Mouse (Mus musculus): ENCODE data around the gene Rap1gap2.

The Rap1gap2 gene

DNA sequence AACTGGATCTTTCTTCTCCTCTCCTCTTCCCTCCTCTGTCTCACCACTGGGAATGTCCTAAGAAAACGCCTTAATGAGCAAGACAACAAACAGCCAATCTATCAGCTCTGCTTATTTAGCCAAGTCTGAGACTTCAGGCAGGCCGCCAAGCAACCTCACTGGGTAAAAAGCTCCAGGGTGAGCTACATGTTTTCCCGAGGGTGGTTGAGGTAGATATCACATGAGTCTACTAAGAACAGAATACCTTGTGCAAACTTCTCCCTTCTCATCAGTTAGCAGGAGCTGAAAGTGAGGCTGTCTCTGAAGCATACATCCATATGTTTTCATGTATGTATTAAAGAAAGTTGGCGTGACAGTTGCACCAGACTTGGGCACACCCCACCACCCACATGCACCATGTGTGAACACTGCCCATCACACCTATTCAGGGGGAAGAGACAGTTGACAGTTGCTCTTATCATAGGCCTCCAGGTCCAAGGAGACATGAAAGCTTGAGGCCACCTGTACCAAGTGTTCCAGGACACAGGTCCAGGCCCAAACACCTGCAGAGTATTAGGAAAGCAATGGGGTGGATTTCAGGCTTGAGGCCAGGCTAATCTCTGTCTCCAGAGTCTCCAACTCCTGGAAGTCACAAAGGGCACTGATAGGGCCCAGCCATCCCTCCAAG lies 35.8 kb downstream of the Rap1gap2 start:
- no peak for DNase-seq (ENCODE audit: low spot score)

GRCm38 (mm10) chr11:74572459-74573061 lies 38.2 kb downstream of the Rap1gap2 start:
- no peak for DNase-seq (ENCODE audit: low spot score)

- DNase-seq (ENCODE audit: low spot score): no peak
Observed at GRCm38 (mm10) chr11:74569735-74570134, 41.0 kb downstream of the Rap1gap2 start.

DNA sequence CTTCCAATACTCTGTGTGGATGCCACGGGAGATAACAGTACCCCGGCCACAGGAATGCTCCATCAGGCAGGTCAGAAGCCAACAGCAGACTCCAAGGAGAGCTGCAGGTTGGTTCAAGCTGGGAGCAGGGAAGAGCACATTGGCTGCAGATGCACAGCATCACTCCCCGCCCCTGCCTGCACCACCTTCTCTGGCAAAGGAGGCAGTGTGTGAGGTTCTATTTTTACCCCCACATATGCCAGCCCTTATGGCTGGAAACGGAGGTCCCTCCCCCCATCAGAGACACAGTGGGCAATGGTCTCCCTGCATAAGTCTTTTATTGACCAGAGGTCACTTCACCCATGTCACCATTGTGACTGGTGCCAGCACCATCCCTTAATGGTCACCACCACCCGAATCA lies 42.3 kb downstream of the Rap1gap2 start:
- no peak for DNase-seq (ENCODE audit: low spot score)

GRCm38 (mm10) chr11:74568004-74568403 lies 42.7 kb downstream of the Rap1gap2 start:
- no peak for DNase-seq (ENCODE audit: low spot score)

DNA sequence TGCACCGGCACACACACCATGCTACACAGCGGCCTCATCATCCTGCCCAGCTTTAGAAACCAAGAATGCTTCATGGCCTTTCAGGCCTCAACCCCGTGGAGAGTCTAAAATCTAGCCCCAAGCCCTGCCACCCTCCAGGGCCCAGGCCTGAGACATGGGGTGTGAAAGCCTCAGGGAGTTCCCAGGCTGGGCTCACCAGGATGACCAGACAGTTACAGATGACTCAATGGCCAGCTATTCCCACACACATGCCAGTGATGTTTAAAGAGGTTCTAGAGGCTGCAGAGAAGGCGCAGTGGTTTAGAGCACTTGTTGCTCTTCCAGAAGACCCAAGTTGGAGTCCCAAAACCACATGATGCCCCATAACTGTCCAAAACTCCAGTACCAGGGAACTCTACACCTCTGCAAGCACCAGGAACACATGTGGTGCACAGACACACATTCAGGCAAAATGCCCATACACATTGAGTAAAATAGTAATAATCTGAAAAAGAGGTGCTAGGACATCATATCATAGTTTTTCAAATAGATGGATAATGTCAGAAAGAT lies 44.3 kb downstream of the Rap1gap2 start:
- DNase-seq (ENCODE audit: low spot score): no peak

- DNase-seq (ENCODE audit: low spot score): no peak
Observed at GRCm38 (mm10) chr11:74561392-74561791, 49.3 kb downstream of the Rap1gap2 start.

GRCm38 (mm10) chr11:74560600-74561227 lies 50.0 kb downstream of the Rap1gap2 start:
- no peak for DNase-seq (ENCODE audit: low spot score)

- no peak for DNase-seq (ENCODE audit: low spot score)
Observed at GRCm38 (mm10) chr11:74559793-74560433, 50.8 kb downstream of the Rap1gap2 start.

- no peak for DNase-seq (ENCODE audit: low spot score)
Observed at GRCm38 (mm10) chr11:74558933-74559332, 51.8 kb downstream of the Rap1gap2 start.

DNA sequence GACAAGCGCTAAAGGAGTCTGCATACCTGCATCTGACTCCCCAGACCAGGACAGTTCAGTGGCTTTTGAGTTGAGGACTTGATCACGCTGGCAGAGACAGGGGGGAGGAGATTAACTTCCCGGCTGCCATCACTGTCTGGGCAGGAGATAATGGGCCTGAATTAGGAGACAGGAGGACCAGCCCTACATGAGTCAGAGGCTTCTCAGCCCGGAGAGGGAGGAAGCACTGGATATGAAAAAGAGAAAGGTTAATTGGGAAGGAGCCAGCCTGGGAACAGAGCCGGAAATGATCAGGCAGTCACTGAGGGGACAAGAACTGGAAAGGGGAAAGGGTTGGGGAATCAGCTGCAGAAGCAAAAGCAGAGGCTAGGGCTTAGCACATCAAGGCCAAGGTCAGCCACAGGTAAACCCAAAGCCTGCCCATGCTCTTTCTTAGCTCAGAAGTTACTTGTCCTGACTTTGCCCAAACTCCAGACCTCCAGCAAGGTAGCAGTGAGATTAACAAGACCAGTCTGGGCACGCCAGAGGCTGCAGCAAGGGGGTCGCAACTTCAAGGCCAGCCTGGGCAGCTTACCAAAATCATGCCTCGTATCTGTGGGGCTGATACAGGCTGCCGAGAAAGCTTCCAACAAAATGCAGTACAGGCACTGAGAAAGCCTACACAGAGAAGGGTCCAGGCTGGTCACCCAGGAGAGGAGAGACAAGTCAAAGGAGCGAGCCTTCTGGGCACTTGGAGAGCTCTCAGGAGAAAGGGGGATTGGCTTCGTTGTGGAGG lies 53.1 kb downstream of the Rap1gap2 start:
- no peak for DNase-seq (ENCODE audit: low spot score)

GRCm38 (mm10) chr11:74555716-74556374 lies 54.9 kb downstream of the Rap1gap2 start:
- no peak for DNase-seq (ENCODE audit: low spot score)

DNA sequence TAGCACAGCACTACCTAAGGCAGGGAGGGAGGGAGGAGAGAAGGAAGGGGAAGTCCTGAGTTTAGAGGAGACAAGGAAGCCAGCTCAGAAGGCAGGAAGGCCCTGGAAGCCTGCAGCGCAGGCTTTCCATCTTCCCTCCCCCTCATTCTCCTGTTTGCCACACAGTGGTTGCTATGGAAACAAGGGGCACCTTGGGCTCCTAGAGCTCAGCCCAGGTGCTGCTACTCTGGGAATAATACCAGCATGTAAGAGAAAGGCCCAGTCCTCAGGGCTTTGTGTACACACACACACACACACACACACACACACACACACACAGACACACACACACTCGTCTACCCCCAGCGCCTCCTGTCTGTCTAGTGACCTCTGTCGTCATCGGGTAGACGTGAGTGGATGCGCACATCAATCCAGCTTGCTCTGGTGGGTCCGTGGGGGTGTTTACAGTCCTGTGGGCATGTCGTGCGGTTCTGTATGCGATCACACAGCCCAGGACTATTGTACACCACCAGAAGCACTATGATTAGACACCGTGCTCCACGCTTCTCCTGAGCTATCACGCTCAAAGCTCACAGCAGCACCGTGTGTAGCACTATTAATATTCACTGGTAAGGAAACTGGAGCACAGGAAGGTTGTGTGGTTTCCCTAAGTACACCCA lies 55.9 kb downstream of the Rap1gap2 start:
- no peak for DNase-seq (ENCODE audit: low spot score)

DNA sequence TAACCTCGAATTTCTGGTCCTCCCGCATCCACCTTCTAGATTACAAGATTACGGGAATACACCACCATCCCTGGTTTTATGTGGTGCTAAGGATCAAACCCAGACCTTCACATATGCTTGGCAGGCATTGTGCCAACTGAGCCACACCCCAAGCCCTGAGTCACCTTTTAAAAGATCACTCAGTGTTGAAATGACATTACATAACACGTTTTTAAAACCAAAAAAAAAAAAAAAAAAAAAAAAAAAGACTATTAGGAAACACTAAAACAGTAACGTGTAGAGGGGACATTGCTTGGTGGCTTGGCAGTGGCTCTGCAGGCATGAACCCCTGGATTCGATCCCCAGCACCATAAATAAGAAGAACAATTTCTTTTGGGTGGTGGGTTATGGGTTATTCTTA lies 59.1 kb downstream of the Rap1gap2 start:
- no peak for DNase-seq (ENCODE audit: low spot score)

GRCm38 (mm10) chr11:74550615-74551102 lies 60.1 kb downstream of the Rap1gap2 start:
- no peak for DNase-seq (ENCODE audit: low spot score)

GRCm38 (mm10) chr11:74548781-74549382 lies 61.8 kb downstream of the Rap1gap2 start:
- DNase-seq (ENCODE audit: low spot score): no peak

GRCm38 (mm10) chr11:74546933-74547694 lies 63.6 kb downstream of the Rap1gap2 start:
- no peak for DNase-seq (ENCODE audit: low spot score)

DNA sequence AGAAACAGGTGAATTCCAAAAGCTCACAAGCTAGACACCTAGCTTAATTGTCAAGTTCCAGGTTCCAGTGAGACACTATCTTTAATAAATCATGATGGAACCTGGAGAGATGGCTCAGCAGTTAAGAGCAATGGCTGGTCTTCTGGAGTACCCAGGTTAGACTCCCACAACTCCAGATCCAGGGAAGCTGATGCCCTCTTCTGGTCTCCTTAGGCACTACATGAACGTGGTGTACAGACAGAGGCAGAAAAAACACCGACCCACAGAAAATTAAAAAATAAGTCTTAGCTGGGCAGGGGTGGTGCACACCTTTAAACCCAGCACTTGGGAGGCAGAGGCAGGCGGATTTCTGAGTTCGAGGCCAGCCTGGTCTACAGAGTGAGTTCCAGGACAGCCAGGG lies 64.5 kb downstream of the Rap1gap2 start:
- no peak for DNase-seq (ENCODE audit: low spot score)

DNA sequence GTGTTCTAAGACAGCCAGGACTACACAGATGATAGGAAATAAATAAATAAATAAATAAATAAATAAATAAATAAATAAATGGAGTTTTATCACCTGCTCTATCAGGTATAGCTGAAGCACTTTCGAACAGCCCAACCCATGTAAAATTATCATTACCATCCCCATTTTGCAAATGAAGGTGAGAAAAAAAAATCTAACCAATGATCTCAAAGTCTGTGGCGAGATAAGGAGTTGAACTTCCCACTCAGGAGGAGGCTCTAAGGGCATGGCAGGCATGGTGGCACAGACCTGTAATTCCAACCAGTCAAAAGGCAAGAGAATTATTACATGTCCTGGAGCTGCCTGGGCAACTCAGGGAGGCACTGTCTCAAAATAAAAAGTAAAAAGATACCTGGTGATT lies 65.2 kb downstream of the Rap1gap2 start:
- DNase-seq (ENCODE audit: low spot score): no peak
